Mouse (Mus musculus): ENCODE measurements at regions not wholly inside any gene's neighbourhood (a gene's known extent, or its start where the extent isn't known, plus 50 kb on each side); places are given as distances from the start of the nearest gene placed in this dataset.

DNA sequence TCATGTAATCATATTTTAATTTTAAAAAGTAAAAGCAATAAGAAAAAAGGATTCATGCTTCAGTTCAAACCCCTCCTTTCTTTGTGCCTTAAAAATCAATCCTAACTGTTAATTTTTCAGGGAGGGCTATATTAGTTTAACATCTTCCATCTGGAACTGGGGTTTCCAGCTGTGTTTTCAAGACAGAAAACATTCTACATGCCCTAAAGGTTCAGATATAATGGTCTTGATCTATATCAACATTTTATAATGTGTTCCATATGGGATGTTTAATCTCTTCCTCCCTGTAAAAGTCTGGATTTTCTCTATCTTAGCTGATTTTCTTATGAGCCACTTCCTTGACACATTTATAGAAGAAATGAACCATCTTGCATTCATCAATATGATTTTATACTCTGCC is 205.9 kb upstream of the Grm7 start:
- ATAC-seq (ENCODE audit: low FRiP score, low TSS enrichment) (no peak), DNase-seq (no peak)
- H3K4me1 ChIP-seq (ENCODE audit: control insufficient read depth, insufficient read depth, low read length), result no peaks in the 10 kb centered on the region
- H3K9me3 ChIP-seq (ENCODE audit: control insufficient read depth, low read length), result no peaks in the 10 kb centered on the region
- H3K4me3 ChIP-seq (replicated peaks; ENCODE audit: low read depth, low read length), result no peak overlapping the region
- H3K4me2 ChIP-seq (ENCODE audit: low read length), result no peak overlapping the region
- H3K27me3 ChIP-seq (ENCODE audit: control insufficient read depth, insufficient read depth, low read length), result no peaks in the 10 kb centered on the region
- H3K9ac ChIP-seq (replicated peaks; ENCODE audit: low read length), result no peak overlapping the region
- no peak overlapping the region for H3K27ac ChIP-seq (replicated peaks; ENCODE audit: low read depth, low read length)
- no peaks in the 10 kb centered on the region for H3K36me3 ChIP-seq (ENCODE audit: control insufficient read depth, insufficient read depth, low read length)

DNA sequence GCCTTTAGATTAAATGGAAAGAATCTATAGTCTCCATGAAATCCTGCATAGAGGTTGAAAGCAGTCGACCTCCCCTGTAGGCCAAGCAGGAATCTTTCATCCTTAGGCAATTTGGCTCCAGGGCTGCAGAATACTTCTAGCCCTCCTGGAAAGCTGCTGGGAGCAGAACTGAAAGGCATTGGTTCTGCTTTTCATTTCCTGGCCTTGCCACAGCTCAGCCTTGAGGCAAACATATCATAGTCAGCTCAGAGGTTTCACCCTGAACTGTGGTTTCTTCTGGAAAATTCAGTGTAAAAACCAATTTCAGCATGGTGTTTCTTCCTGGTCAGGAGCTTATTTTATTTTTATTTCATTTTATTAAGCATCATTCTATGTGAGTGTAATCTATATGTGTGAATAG is 182.0 kb upstream of the Grm7 start:
- H3K27ac ChIP-seq (replicated peaks; ENCODE audit: low read depth, low read length), result no peak overlapping the region
- ATAC-seq (ENCODE audit: low FRiP score, low TSS enrichment) (no peak), DNase-seq (peak; percentile 31)
- no peak overlapping the region for H3K4me2 ChIP-seq (ENCODE audit: low read length)
- no peak overlapping the region for H3K4me3 ChIP-seq (replicated peaks; ENCODE audit: low read depth, low read length)
- WGBS, result 42% methylated on average over 1 of the region's 1 CpGs
- no peaks in the 10 kb centered on the region for H3K9me3 ChIP-seq (ENCODE audit: control insufficient read depth, low read length)
- H3K4me1 ChIP-seq (ENCODE audit: control insufficient read depth, insufficient read depth, low read length), result no peaks in the 10 kb centered on the region
- no peak overlapping the region for H3K9ac ChIP-seq (replicated peaks; ENCODE audit: low read length)
- H3K27me3 ChIP-seq (ENCODE audit: control insufficient read depth, insufficient read depth, low read length), result no peaks in the 10 kb centered on the region
- no peaks in the 10 kb centered on the region for H3K36me3 ChIP-seq (ENCODE audit: control insufficient read depth, insufficient read depth, low read length)

DNA sequence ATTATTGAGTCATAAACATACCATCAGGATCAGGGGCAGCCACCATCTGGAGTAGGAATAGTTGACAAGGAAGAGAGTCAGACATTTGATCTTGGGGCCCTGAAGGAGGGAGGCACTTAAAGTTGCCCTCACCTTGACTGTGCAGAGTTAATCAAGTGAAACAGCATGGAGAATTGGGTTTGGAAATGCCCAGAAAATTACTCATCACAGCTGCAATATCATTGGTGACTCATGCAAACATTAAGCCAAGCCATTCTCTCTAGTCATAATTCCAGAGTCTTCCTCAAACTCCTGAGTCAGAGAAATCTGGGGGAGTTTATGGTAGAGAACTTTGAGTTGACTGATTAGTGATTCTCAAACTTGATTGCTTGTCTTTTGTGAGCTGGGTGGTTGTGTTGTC is 177.7 kb upstream of the Grm7 start:
- no peak for ATAC-seq (ENCODE audit: low FRiP score, low TSS enrichment)
- Histone ChIP-seq H3K4me1 (ENCODE audit: control insufficient read depth, insufficient read depth, low read length) (no peaks in the 10 kb centered on the region), H3K9me3 (ENCODE audit: control insufficient read depth, low read length) (no peaks in the 10 kb centered on the region)

DNA sequence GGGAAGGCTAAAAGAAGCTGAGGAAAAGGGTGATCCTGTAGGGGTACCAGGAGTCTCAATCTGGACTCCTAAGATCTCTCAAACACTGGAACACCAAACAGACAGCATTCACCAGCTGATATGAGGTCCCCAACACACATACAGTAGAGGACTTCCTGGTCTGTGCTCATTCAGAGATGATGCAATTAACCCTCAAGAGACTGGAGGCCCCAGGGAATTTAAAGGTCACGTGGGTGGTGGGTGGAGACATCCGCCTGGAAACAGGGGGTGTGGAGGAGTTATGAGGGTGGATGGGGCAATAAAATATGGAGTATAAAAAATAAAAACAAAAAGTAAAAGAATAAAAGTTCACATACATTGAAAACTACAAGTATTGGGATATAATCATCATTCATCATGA is 139.5 kb upstream of the Grm7 start:
- Histone ChIP-seq H3K27ac (replicated peaks; ENCODE audit: low read depth, low read length) (no peak overlapping the region), H3K36me3 (ENCODE audit: control insufficient read depth, insufficient read depth, low read length) (no peaks in the 10 kb centered on the region), H3K9ac (replicated peaks; ENCODE audit: low read length) (no peak overlapping the region), H3K4me1 (ENCODE audit: control insufficient read depth, insufficient read depth, low read length) (no peaks in the 10 kb centered on the region), H3K27me3 (ENCODE audit: control insufficient read depth, insufficient read depth, low read length) (no peaks in the 10 kb centered on the region), H3K4me2 (ENCODE audit: low read length) (no peak overlapping the region), H3K9me3 (ENCODE audit: control insufficient read depth, low read length) (no peaks in the 10 kb centered on the region), H3K4me3 (replicated peaks; ENCODE audit: low read depth, low read length) (no peak overlapping the region)
- WGBS, result 84% methylated on average over 2 of the region's 2 CpGs
- ATAC-seq (ENCODE audit: low FRiP score, low TSS enrichment), result no peak
- no peak for DNase-seq

More for the DNA sequence above, 177.7 kb upstream of the Grm7 start:
- Histone ChIP-seq H3K9ac (replicated peaks; ENCODE audit: low read length) (no peak overlapping the region), H3K36me3 (ENCODE audit: control insufficient read depth, insufficient read depth, low read length) (no peaks in the 10 kb centered on the region), H3K27ac (replicated peaks; ENCODE audit: low read depth, low read length) (no peak overlapping the region), H3K4me3 (replicated peaks; ENCODE audit: low read depth, low read length) (no peak overlapping the region), H3K27me3 (ENCODE audit: control insufficient read depth, insufficient read depth, low read length) (no peaks in the 10 kb centered on the region), H3K4me2 (ENCODE audit: low read length) (no peak overlapping the region)
- DNase-seq, result no peak

DNA sequence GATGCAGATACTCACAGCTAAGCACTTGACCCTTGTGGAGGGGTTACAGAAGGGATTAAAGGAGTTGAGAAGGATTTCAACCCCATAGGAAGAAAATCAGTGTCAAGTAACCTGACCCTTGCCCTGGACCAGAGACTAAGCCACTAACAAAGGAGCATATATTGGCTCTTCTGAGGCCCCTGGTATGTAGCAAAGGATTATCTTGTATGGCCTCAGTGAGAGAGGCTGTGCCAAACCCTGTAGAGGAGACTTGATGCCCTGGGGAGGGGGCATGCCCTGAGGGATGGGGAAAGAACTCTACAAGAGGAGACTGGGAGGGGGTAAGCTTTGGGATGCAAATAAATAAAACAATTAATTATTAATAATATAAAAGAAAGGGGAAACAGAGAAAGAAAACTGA is 134.9 kb upstream of the Grm7 start:
- DNase-seq (no peak), ATAC-seq (ENCODE audit: low FRiP score, low TSS enrichment) (no peak)
- Histone ChIP-seq H3K4me2 (ENCODE audit: low read length) (no peak overlapping the region), H3K9ac (replicated peaks; ENCODE audit: low read length) (no peak overlapping the region), H3K4me3 (replicated peaks; ENCODE audit: low read depth, low read length) (no peak overlapping the region), H3K9me3 (ENCODE audit: control insufficient read depth, low read length) (no peaks in the 10 kb centered on the region), H3K27ac (replicated peaks; ENCODE audit: low read depth, low read length) (no peak overlapping the region), H3K36me3 (ENCODE audit: control insufficient read depth, insufficient read depth, low read length) (no peaks in the 10 kb centered on the region), H3K4me1 (ENCODE audit: control insufficient read depth, insufficient read depth, low read length) (no peaks in the 10 kb centered on the region), H3K27me3 (ENCODE audit: control insufficient read depth, insufficient read depth, low read length) (no peaks in the 10 kb centered on the region)

DNA sequence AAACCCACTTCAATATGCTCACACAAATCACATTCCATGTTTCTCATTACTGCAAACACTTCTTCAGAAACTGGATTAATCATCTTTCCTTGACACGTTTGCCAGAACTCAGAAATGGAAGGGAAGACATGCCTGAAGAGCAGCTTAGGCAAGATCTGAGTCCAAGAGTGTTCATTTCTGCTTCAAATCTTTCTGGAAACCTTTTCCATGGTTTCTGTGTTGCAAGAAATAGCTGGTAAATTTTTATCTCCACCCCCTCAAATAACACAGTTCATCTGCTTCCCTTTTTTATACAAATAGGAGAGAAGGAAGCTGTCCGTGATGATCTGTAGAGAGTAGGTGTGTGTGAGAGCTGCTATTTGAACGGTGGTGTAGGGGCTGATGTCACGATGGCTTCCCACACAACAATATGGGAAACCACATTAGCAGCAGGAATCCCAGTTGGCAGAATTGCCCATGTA is 106.6 kb upstream of the Grm7 start:
- DNase-seq, result no peak
- H3K4me2 ChIP-seq (ENCODE audit: low read length), result no peak overlapping the region

DNA sequence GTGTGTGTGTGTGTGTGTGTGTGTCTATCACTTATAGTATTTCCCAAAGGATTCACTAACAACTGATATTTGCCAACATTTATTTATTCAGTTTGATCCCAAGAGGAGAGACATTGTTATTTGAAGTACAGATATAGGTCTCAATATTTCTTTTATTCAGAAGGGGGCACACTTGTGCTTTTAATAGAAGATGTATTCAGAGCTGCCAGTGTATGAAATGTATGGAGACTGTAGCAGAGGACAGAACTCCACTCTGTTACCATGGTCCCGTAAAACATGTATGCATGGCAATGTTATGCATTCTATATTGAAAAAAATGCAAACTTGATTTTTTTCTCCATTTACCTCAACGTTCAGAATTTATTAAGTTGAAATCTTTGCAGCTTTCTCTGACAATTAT is 99.8 kb upstream of the Grm7 start:
- Histone ChIP-seq H3K27me3 (ENCODE audit: control insufficient read depth, insufficient read depth, low read length) (no peaks in the 10 kb centered on the region), H3K4me1 (ENCODE audit: control insufficient read depth, insufficient read depth, low read length) (no peaks in the 10 kb centered on the region), H3K27ac (replicated peaks; ENCODE audit: low read depth, low read length) (no peak overlapping the region), H3K36me3 (ENCODE audit: control insufficient read depth, insufficient read depth, low read length) (no peaks in the 10 kb centered on the region), H3K4me3 (replicated peaks; ENCODE audit: low read depth, low read length) (no peak overlapping the region), H3K4me2 (ENCODE audit: low read length) (no peak overlapping the region), H3K9ac (replicated peaks; ENCODE audit: low read length) (no peak overlapping the region), H3K9me3 (ENCODE audit: control insufficient read depth, low read length) (no peaks in the 10 kb centered on the region)
- ATAC-seq (ENCODE audit: low FRiP score, low TSS enrichment) (no peak), DNase-seq (peak; percentile 54)
- WGBS, result 71% methylated on average over 2 of the region's 2 CpGs

More for the DNA sequence above, 106.6 kb upstream of the Grm7 start:
- Histone ChIP-seq H3K4me3 (replicated peaks; ENCODE audit: low read depth, low read length) (no peak overlapping the region), H3K9ac (replicated peaks; ENCODE audit: low read length) (no peak overlapping the region), H3K27me3 (ENCODE audit: control insufficient read depth, insufficient read depth, low read length) (no peaks in the 10 kb centered on the region), H3K9me3 (ENCODE audit: control insufficient read depth, low read length) (no peaks in the 10 kb centered on the region), H3K27ac (replicated peaks; ENCODE audit: low read depth, low read length) (no peak overlapping the region), H3K36me3 (ENCODE audit: control insufficient read depth, insufficient read depth, low read length) (no peaks in the 10 kb centered on the region), H3K4me1 (ENCODE audit: control insufficient read depth, insufficient read depth, low read length) (no peaks in the 10 kb centered on the region)
- WGBS, result 83% methylated on average over 4 of the region's 4 CpGs
- ATAC-seq (ENCODE audit: low FRiP score, low TSS enrichment), result no peak

DNA sequence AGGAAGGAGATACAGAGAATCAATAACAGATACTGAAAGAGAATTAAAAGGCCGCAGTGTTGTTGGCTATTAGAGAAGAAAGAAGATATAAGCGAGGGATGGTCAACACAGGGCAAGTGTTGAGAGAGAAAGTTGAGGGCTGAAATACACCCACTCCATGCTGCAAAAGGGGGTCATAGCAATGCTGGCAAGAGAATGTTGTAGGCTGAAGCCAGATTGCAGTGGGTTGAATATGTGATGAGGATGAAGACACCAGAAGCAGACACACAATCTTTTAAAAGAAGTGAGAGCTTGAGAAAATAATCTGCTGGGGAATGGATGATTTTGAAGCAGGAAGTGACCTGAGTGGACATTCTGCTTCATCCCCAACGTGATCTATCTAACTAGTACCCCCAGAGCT is 90.5 kb upstream of the Grm7 start:
- Histone ChIP-seq H3K4me3 (replicated peaks; ENCODE audit: low read depth, low read length) (no peak overlapping the region), H3K36me3 (ENCODE audit: control insufficient read depth, insufficient read depth, low read length) (no peaks in the 10 kb centered on the region), H3K27ac (replicated peaks; ENCODE audit: low read depth, low read length) (no peak overlapping the region), H3K9ac (replicated peaks; ENCODE audit: low read length) (no peak overlapping the region), H3K27me3 (ENCODE audit: control insufficient read depth, insufficient read depth, low read length) (no peaks in the 10 kb centered on the region), H3K4me2 (ENCODE audit: low read length) (no peak overlapping the region), H3K9me3 (ENCODE audit: control insufficient read depth, low read length) (no peaks in the 10 kb centered on the region), H3K4me1 (ENCODE audit: control insufficient read depth, insufficient read depth, low read length) (no peaks in the 10 kb centered on the region)
- no peak for ATAC-seq (ENCODE audit: low FRiP score, low TSS enrichment)
- WGBS, result 78% methylated on average over 3 of the region's 3 CpGs
- DNase-seq, result no peak

DNA sequence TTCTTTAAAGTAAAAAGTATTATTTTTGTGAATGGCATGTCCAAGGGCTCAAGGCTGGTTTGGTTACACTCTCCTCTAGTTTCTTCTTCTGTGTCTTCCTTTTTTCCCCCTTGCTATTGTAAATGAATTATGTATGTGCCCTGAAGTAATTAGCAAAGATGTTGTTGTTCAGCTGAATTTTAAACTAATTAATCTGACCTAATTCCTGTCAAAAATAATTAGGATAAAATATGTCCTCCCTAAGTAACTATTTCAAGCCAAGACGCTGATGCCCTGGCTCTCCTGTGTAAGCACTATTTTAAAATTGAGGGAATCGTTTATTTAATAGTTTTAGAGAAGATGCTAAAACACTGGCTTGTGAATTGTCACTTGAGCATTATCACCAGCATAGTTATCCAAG is 85.7 kb upstream of the Grm7 start:
- no peak for ATAC-seq (ENCODE audit: low FRiP score, low TSS enrichment)
- Histone ChIP-seq H3K4me1 (ENCODE audit: control insufficient read depth, insufficient read depth, low read length) (no peaks in the 10 kb centered on the region), H3K27ac (replicated peaks; ENCODE audit: low read depth, low read length) (no peak overlapping the region), H3K4me3 (replicated peaks; ENCODE audit: low read depth, low read length) (no peak overlapping the region), H3K27me3 (ENCODE audit: control insufficient read depth, insufficient read depth, low read length) (no peaks in the 10 kb centered on the region), H3K4me2 (ENCODE audit: low read length) (no peak overlapping the region), H3K9ac (replicated peaks; ENCODE audit: low read length) (no peak overlapping the region), H3K9me3 (ENCODE audit: control insufficient read depth, low read length) (no peaks in the 10 kb centered on the region), H3K36me3 (ENCODE audit: control insufficient read depth, insufficient read depth, low read length) (no peaks in the 10 kb centered on the region)
- WGBS, result 65% methylated on average over 2 of the region's 2 CpGs
- DNase-seq, result peak; percentile 11

Data from midbrain, embryonic 14.5 days (tissue).